Mouse (Mus musculus) liver, adult 2 months (tissue): ENCODE data around the gene Gdi1.

ENCODE experiments used
- CTCF ChIP-seq: fragments of 200-500 bp; IDR thresholded peaks from 2 replicates; pipeline ENCODE4 v1.5.1; 2011; ENCODE audit warnings: low read depth, low read length, control low read depth
- POLR2A ChIP-seq: fragments of 200-500 bp; IDR thresholded peaks from 2 replicates; pipeline ENCODE4 v1.6.1; 2011; ENCODE audit warnings: low read length, control low read depth; ENCODE audit not compliant: insufficient read depth; ENCODE audit errors: extremely low read depth

DNA sequence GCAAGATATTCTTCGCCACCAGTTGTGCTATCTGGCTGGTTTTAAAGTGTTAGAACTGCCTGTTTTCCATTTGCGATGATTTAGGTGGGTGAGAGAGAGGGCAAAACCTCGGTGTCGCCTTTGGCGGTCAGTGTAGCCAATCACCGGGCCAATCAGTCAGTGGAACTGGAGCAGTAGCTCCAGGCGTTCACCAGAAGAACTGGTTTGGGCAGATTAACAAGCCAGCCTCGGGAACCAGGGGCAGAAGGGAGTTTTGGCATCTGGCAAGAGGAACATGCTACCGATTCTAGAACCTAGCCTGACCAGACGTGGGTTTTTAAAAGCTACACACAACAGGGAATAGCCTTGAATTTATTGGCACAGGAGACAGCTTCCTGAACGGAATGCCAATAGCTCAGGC, 54.4 kb downstream of the Gdi1 start:
- no peak for TF ChIP-seq CTCF
- no peak for TF ChIP-seq POLR2A
